Mouse (Mus musculus) small intestine, adult 2 months (tissue): Measurements from ENCODE around the gene Gnat1.

Source experiments
- CTCF ChIP-seq: fragments of 200-500 bp; IDR thresholded peaks from 2 replicates; pipeline ENCODE4 v1.5.1; 2012; ENCODE audit warnings: low read depth, mild to moderate bottlenecking, control low read depth, inconsistent platforms, low read length, moderate library complexity, mixed read lengths; ENCODE audit not compliant: insufficient replicate concordance, insufficient read length; ENCODE audit errors: extremely low read depth
- POLR2A ChIP-seq: fragments of 200-500 bp; IDR thresholded peaks from 2 replicates; pipeline ENCODE4 v1.6.1; 2012; ENCODE audit warnings: low read depth, mild to moderate bottlenecking, control low read depth, inconsistent platforms, low read length, moderate library complexity

DNA sequence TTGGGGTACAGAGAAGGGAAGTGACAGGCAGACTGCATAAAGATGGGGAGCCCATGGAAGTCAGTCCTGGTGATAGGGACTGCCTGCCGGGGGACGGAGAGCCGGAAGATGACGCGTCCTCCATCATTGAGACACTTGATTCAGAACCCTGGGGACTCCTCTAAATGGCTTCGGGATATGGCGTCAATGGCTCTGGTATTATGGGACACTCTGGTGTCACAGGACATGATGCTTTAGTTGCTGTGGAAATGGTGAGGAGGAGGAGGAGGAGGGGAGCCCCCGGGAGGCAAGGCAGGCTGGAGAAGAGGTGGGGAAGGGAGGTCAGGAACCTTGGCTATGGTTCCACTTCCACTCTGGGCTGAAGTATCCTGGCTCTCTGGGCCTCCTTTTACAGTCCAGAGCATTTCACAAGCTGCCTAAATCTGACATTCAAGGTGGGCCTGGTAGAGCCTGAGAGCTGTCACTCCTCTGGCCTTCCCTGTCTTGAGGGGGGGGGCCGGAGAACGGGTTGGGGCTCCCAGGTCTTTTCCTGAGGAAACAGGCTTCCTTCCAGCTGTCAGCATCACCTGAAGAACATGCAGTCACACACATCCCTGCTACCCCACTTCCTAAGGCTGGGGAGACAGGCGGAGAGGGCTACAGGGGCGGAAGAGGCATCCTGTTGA lies 16.1 kb upstream of the Gnat1 start:
- no peak for TF ChIP-seq POLR2A
- no peak for TF ChIP-seq CTCF
